Mouse (Mus musculus) heart, embryonic 16.5 days (tissue): ENCODE results near the gene Rap1gds1. TPM values are rescaled to one million over a fixed set of nuclear protein-coding genes. Genes with fewer than 3 reads are reported as not detected.

Source experiments
- ATAC-seq: fragments of 200-750 bp; cut with Nextera tagmentation; replicated peaks from 2 replicates; pipeline ENCODE4 v1.8.0; 2017; ENCODE audit warnings: moderate number of reproducible peaks; ENCODE audit not compliant: insufficient read depth, low FRiP score; ENCODE audit errors: extremely low read depth
- H3K27ac ChIP-seq: fragments of 300-500 bp; sonication (generic); 2 replicates; pipeline ENCODE4 v1.5.1; 2014; ENCODE audit warnings: mild to moderate bottlenecking, low read length, control low read depth, moderate library complexity
- H3K27me3 ChIP-seq: fragments of 300-500 bp; sonication (generic); 2 replicates; pipeline ENCODE4 v1.6.1; 2014; ENCODE audit warnings: low read length, mixed read lengths; ENCODE audit not compliant: control insufficient read depth, insufficient read depth
- H3K36me3 ChIP-seq: fragments of 300-500 bp; sonication (generic); 2 replicates; pipeline ENCODE4 v1.6.1; 2014; ENCODE audit not compliant: control insufficient read depth, insufficient read depth
- H3K4me1 ChIP-seq: fragments of 300-500 bp; sonication (generic); 2 replicates; pipeline ENCODE4 v1.6.1; 2014; ENCODE audit warnings: low read length, mixed read lengths; ENCODE audit not compliant: control insufficient read depth, insufficient read depth
- H3K4me2 ChIP-seq: fragments of 300-500 bp; sonication (generic); 2 replicates; pipeline ENCODE4 v1.6.1; 2014; ENCODE audit warnings: low read depth, mild to moderate bottlenecking, control low read depth, low read length
- H3K4me3 ChIP-seq: fragments of 300-500 bp; sonication (generic); 2 replicates; pipeline ENCODE4 v1.5.1; 2014; ENCODE audit warnings: mild to moderate bottlenecking, control low read depth, low read length
- H3K9ac ChIP-seq: fragments of 300-500 bp; sonication (generic); 2 replicates; pipeline ENCODE4 v1.6.1; 2014; ENCODE audit warnings: low read length, control low read depth
- H3K9me3 ChIP-seq: fragments of 300-500 bp; sonication (generic); replicated peaks from 2 replicates; pipeline ENCODE4 v1.6.1; 2016; ENCODE audit warnings: low read length; ENCODE audit not compliant: control insufficient read depth
- WGBS: fragments of 180-500 bp; shearing (Covaris S2); extraction: QIAGEN DNeasy Blood & Tissue Kit; methylation state at CpG from one replicate; pipeline ENCODE4 v1.1.7; 2014; 5-methylcytosine and 5-hydroxymethylcytosine counted together
- polyA plus RNA-seq: library from polyadenylated mRNA; unstranded; fragments of >200 nt; fragmentation: Nextera tagmentation; extraction: Ambion mirVana; gene quantifications from 2 replicates; pipeline ENCODE4 v1.2.1, GENCODE M21; 2015

Gene Rap1gds1
- polyA plus RNA-seq, 1 experiment from 2014 or later = 56.2 TPM

DNA sequence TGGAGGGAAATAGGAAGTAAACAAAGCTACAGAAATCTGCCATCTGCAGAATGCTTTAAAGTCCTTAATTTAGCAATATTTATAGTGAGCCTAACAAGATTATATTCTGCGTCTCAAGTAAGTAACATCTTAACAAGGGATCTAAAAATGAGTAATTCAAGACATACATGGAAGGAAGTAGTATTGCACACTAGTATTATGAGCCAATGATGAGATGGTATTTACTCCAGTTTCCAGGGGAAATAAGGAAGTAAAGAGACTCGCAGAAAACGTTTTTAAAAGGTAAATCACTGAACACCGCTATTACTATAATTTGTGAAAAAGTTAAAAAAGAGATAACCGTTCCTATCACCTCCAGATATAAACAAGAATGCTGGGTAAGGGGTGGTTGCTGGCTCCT is 49.9 kb downstream of the Rap1gds1 start:
- Histone ChIP-seq H3K4me3 (no peak overlapping the region), H3K4me2 (no peak overlapping the region), H3K27ac (no peak overlapping the region), H3K4me1 (peaks cover 12% of the 10 kb centered on the region), H3K36me3 (peaks cover 4% of the 10 kb centered on the region; the same call in 1 of the 2 replicates), H3K9ac (no peak overlapping the region), H3K9me3 (no peaks in the 10 kb centered on the region), H3K27me3 (no peaks in the 10 kb centered on the region)
- ATAC-seq = no peak
- WGBS = 80% methylated on average over 5 of the region's 5 CpGs

- no peak for ATAC-seq
- Histone ChIP-seq H3K4me3 (no peak overlapping the region), H3K9ac (no peak overlapping the region), H3K36me3 (peaks cover 4% of the 10 kb centered on the region; the same call in 1 of the 2 replicates), H3K4me2 (no peak overlapping the region), H3K27ac (no peak overlapping the region), H3K27me3 (no peaks in the 10 kb centered on the region), H3K4me1 (peaks cover 12% of the 10 kb centered on the region), H3K9me3 (no peaks in the 10 kb centered on the region)
- WGBS = 72% methylated on average over 8 of the region's 8 CpGs
These were observed 51.4 kb downstream of the Rap1gds1 start for GRCm38 (mm10) chr3:139023585-139023984.

- no peak for ATAC-seq
- Histone ChIP-seq H3K36me3 (0 out of 2 replicates have a peak, but pooled peaks cover 3% of the 10 kb centered on the region), H3K27me3 (no peaks in the 10 kb centered on the region), H3K27ac (no peak overlapping the region), H3K4me2 (no peak overlapping the region), H3K9me3 (no peaks in the 10 kb centered on the region), H3K9ac (no peak overlapping the region), H3K4me3 (no peak overlapping the region), H3K4me1 (no peaks in the 10 kb centered on the region)
- 80% methylated on average over 9 of the region's 9 CpGs for WGBS
These were observed 62.6 kb downstream of the Rap1gds1 start for GRCm38 (mm10) chr3:139012352-139012751.

DNA sequence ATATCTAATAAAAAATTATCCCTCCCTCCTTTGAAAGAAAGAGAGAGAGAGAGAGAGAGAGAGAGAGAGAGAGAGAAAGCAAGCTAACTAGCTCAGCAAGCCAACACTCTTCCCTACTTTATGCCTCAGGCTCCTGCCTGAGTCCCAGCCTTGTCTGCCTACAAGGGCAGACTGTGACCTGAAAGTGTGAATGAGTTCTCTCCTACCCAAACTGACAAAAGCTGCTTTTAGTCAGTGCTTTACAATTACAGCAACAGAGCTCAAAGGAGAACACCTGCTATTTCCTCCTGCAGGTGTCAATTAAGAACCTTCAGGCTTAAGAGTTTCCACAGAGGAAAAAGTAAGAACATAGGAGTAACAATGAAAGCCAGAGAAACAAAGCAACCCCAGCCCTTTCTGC is 69.3 kb downstream of the Rap1gds1 start:
- no peak overlapping the region for H3K9ac ChIP-seq
- H3K4me3 ChIP-seq = no peak overlapping the region
- H3K9me3 ChIP-seq = no peaks in the 10 kb centered on the region
- no peaks in the 10 kb centered on the region for H3K36me3 ChIP-seq
- H3K27me3 ChIP-seq = no peaks in the 10 kb centered on the region
- no peak for ATAC-seq
- H3K27ac ChIP-seq = no peak overlapping the region
- no peaks in the 10 kb centered on the region for H3K4me1 ChIP-seq
- H3K4me2 ChIP-seq = no peak overlapping the region

DNA sequence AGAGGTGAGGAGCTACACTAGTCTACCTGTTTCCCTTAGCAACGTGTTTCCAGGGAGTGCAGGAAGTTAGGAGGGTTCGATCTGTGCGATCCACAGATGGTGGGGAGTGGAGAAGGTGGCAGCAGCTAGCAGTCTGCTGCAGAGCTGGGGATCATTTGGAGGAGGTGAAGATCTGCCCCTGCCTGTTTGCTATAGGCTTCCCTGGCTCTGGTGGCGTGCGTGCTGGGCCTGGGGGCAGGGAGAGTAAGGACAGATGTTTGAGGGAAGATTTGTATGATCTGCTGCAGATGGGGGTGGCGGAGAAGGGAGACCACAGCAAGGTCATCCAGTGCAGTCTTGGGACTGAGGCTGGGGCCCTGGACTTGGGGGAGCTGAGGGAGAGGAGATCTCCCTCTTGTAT is 72.2 kb downstream of the Rap1gds1 start:
- H3K9me3 ChIP-seq = no peaks in the 10 kb centered on the region
- H3K4me1 ChIP-seq = no peaks in the 10 kb centered on the region
- ATAC-seq = no peak
- WGBS = 87% methylated on average over 6 of the region's 6 CpGs
- H3K4me2 ChIP-seq = no peak overlapping the region
- no peaks in the 10 kb centered on the region for H3K36me3 ChIP-seq
- H3K4me3 ChIP-seq = no peak overlapping the region
- H3K27me3 ChIP-seq = no peaks in the 10 kb centered on the region
- H3K9ac ChIP-seq = no peak overlapping the region
- H3K27ac ChIP-seq = no peak overlapping the region

DNA sequence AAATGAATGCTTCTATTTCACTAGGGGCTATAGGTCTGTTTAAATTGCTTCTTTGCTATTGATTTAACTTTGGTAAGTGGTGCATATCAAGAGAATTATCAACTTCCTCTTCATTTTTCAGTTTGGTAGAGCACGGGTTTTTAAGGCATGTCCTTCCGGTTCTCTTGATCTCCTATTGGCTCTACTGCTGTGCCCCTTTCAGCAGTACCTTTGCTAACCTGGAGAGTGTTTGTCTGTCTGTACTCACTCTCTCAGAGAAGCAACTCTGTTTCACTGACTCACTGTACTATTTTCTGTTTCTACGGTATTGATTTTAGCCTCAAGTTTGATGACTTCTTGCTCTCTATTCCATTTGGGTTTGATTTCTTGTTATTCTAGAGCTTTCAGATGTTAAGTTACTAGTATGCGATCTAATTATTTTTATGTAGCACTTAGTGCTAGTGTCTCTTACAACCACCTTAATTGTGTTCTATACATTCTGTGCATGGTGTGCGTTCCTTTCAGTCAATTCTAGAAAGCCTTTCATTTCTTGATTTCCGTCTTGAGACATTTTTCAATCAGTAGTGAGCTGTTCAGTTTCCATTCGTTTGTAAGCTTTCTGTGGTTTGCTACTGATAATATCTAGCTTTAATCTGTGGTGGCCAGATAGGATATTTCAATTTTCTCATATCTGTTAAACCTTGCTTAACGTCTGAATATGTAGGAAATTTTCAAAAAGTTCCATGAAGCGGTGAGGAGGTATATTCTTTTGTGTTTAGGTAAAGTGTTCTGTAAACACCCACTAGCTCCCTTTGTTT is 74.7 kb downstream of the Rap1gds1 start:
- 83% methylated on average over 9 of the region's 9 CpGs for WGBS
- H3K9me3 ChIP-seq = no peaks in the 10 kb centered on the region
- ATAC-seq = no peak

GRCm38 (mm10) chr3:138993473-138993872 is 81.5 kb downstream of the Rap1gds1 start:
- no peaks in the 10 kb centered on the region for H3K9me3 ChIP-seq
- no peak overlapping the region for H3K27ac ChIP-seq

More for the DNA sequence above, 74.7 kb downstream of the Rap1gds1 start:
- H3K9ac ChIP-seq = no peak overlapping the region
- no peaks in the 10 kb centered on the region for H3K4me1 ChIP-seq
- no peak overlapping the region for H3K4me3 ChIP-seq
- H3K36me3 ChIP-seq = peaks cover 13% of the 10 kb centered on the region; the same call in 1 of the 2 replicates
- H3K27ac ChIP-seq = no peak overlapping the region
- no peak overlapping the region for H3K4me2 ChIP-seq
- H3K27me3 ChIP-seq = no peaks in the 10 kb centered on the region

GRCm38 (mm10) chr3:138991367-138991766 is 83.6 kb downstream of the Rap1gds1 start:
- 83% methylated on average over 1 of the region's 1 CpGs for WGBS
- H3K9me3 ChIP-seq = peaks cover 3% of the 10 kb centered on the region; the same call in 1 of the 2 replicates
- H3K9ac ChIP-seq = no peak overlapping the region
- H3K4me3 ChIP-seq = no peak overlapping the region
- H3K27ac ChIP-seq = no peak overlapping the region
- no peaks in the 10 kb centered on the region for H3K27me3 ChIP-seq
- H3K4me2 ChIP-seq = no peak overlapping the region
- peaks cover 4% of the 10 kb centered on the region; the same call in 1 of the 2 replicates for H3K4me1 ChIP-seq
- ATAC-seq = no peak
- H3K36me3 ChIP-seq = peaks cover 8% of the 10 kb centered on the region; the same call in 1 of the 2 replicates

More at GRCm38 (mm10) chr3:138993473-138993872, 81.5 kb downstream of the Rap1gds1 start:
- Histone ChIP-seq H3K27me3 (no peaks in the 10 kb centered on the region), H3K4me2 (no peak overlapping the region), H3K36me3 (peaks cover 13% of the 10 kb centered on the region; the same call in 1 of the 2 replicates), H3K9ac (no peak overlapping the region), H3K4me3 (no peak overlapping the region), H3K4me1 (peaks cover 4% of the 10 kb centered on the region; the same call in 1 of the 2 replicates)
- no peak for ATAC-seq
- 50% methylated on average over 5 of the region's 5 CpGs for WGBS

DNA sequence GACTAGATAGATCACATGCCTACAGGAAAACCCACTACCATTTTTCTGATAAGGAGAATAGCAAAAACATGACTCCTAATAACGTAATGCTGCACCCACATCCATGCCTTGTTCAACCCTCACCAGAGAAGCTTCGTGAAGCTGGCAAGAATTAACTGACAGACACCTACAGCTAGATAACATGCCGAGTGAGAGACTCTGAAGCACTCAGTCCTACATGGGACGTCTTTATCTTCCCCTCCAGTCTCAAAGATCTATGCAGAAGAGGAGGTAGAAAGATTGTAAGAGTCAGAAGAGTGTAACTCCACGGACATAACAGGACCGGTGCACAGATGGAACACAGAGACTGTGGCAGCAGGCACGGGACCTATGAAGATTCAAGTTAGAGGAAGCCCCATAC is 85.9 kb downstream of the Rap1gds1 start:
- no peak overlapping the region for H3K9ac ChIP-seq
- ATAC-seq = no peak
- H3K4me2 ChIP-seq = no peak overlapping the region
- peaks cover 3% of the 10 kb centered on the region; the same call in 1 of the 2 replicates for H3K9me3 ChIP-seq
- H3K27me3 ChIP-seq = no peaks in the 10 kb centered on the region
- H3K4me1 ChIP-seq = peaks cover 6% of the 10 kb centered on the region; the same call in 1 of the 2 replicates
- WGBS = 64% methylated on average over 7 of the region's 7 CpGs
- H3K36me3 ChIP-seq = peaks cover 3% of the 10 kb centered on the region; the same call in 1 of the 2 replicates
- no peak overlapping the region for H3K4me3 ChIP-seq
- H3K27ac ChIP-seq = no peak overlapping the region
